Mouse (Mus musculus): Measurements from ENCODE around the gene Dppa5a. TPM values are rescaled to one million over a fixed set of nuclear protein-coding genes. Genes with fewer than 3 reads are reported as not detected.
"Not testable (repeated sequence)": the region's sequence is repeated elsewhere in the genome, so short reads cannot be mapped to it uniquely, and the experiment has no call there.

The Dppa5a gene
- polyA plus RNA-seq, 1 experiment from 2014 or later, result 1.8 TPM

DNA sequence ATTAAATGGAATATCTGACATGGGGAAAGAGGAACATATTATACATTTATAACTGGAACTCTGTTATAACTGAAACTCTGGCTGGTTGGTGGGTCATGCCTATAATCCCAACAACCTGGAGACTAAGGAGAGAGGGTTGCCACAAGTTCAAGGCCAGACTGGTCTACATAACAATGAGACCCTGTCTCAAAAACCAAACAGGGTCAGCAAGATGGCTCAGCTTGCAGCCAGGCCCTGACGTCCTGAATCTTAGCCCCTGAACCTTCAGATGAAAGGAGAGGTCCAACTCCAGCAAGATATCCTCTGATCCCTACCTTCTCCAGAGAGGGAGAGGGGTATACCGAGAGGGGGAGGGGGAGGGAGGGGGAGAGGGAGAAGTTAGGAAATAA lies 7.5 kb downstream of the Dppa5a start:
- no peak overlapping the region for H3K4me3 ChIP-seq (replicated peaks)
- H3K9ac ChIP-seq (replicated peaks), result no peak overlapping the region
- no peak overlapping the region for H3K4me2 ChIP-seq (replicated peaks)
- no peak overlapping the region for H3K27ac ChIP-seq
- WGBS, result 33% methylated on average over 2 of the region's 2 CpGs
- no peaks in the 10 kb centered on the region for H3K4me1 ChIP-seq (replicated peaks)
- no peaks in the 10 kb centered on the region for H3K9me3 ChIP-seq
- no peaks in the 10 kb centered on the region for H3K27me3 ChIP-seq
- H3K36me3 ChIP-seq, result no peaks in the 10 kb centered on the region
- ATAC-seq, result no peak

- Histone ChIP-seq H3K27ac (no peak overlapping the region), H3K4me2 (replicated peaks) (no peak overlapping the region), H3K9me3 (no peaks in the 10 kb centered on the region), H3K27me3 (no peaks in the 10 kb centered on the region), H3K36me3 (no peaks in the 10 kb centered on the region), H3K4me1 (replicated peaks) (no peaks in the 10 kb centered on the region), H3K9ac (replicated peaks) (no peak overlapping the region), H3K4me3 (replicated peaks) (no peak overlapping the region)
- WGBS, result 81% methylated on average over 6 of the region's 6 CpGs
- no peak for ATAC-seq
Observed at GRCm38 (mm10) chr9:78359750-78360483, 8.1 kb downstream of the Dppa5a start.

GRCm38 (mm10) chr9:78358053-78358452 lies 9.9 kb downstream of the Dppa5a start:
- Histone ChIP-seq H3K27ac (no peak overlapping the region), H3K4me1 (replicated peaks) (no peaks in the 10 kb centered on the region), H3K9me3 (no peaks in the 10 kb centered on the region), H3K27me3 (no peaks in the 10 kb centered on the region), H3K9ac (replicated peaks) (no peak overlapping the region), H3K36me3 (no peaks in the 10 kb centered on the region), H3K4me2 (replicated peaks) (no peak overlapping the region), H3K4me3 (replicated peaks) (no peak overlapping the region)
- WGBS, result 17% methylated on average over 9 of the region's 9 CpGs
- peak; percentile 72 for ATAC-seq

DNA sequence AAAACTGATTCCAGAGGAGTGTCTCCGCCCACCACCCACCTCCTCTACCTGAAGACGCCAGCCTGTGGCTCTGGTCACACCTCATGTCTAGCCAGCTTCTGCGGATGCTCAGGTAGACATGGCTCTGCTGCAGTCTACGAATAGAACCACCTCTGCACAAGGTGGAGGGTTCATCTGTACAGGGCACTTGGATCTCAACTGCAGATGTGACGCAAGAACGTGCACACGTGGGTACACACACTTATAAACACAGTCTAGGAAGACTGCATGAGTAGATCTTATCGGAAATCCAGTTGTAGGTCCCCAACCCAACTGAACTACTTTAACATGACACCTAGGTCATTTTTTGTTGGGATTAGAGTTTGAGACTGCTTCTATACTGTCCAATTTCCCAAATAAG lies 12.4 kb downstream of the Dppa5a start, which contains the start of gene Gsta2:
Gene Gsta2 (minus strand): TSS at position 178 of the 400 bp plus-strand sequence.
- H3K4me2 ChIP-seq (replicated peaks), result no peak within 1 kb of the TSS
- no peaks in the 10 kb centered on the region for H3K4me1 ChIP-seq (replicated peaks)
- no peak for ATAC-seq
- H3K9me3 ChIP-seq, result no peaks in the 10 kb centered on the region
- H3K27ac ChIP-seq, result no peak within 1 kb of the TSS
- H3K27me3 ChIP-seq, result no peaks in the 10 kb centered on the region
- H3K4me3 ChIP-seq (replicated peaks), result no peak within 1 kb of the TSS
- H3K36me3 ChIP-seq, result no peaks in the 10 kb centered on the region
- no peak within 1 kb of the TSS for H3K9ac ChIP-seq (replicated peaks)
- 91% methylated on average over 8 of the region's 8 CpGs for WGBS

GRCm38 (mm10) chr9:78354665-78355578 lies 13.1 kb downstream of the Dppa5a start:
- no peaks in the 10 kb centered on the region for H3K36me3 ChIP-seq
- H3K27me3 ChIP-seq, result no peaks in the 10 kb centered on the region
- H3K9me3 ChIP-seq, result no peaks in the 10 kb centered on the region
- no peak overlapping the region for H3K27ac ChIP-seq
- WGBS, result 82% methylated on average over 11 of the region's 11 CpGs
- H3K4me3 ChIP-seq (replicated peaks), result no peak overlapping the region
- no peak for ATAC-seq
- H3K4me2 ChIP-seq (replicated peaks), result no peak overlapping the region
- no peaks in the 10 kb centered on the region for H3K4me1 ChIP-seq (replicated peaks)
- H3K9ac ChIP-seq (replicated peaks), result no peak overlapping the region

DNA sequence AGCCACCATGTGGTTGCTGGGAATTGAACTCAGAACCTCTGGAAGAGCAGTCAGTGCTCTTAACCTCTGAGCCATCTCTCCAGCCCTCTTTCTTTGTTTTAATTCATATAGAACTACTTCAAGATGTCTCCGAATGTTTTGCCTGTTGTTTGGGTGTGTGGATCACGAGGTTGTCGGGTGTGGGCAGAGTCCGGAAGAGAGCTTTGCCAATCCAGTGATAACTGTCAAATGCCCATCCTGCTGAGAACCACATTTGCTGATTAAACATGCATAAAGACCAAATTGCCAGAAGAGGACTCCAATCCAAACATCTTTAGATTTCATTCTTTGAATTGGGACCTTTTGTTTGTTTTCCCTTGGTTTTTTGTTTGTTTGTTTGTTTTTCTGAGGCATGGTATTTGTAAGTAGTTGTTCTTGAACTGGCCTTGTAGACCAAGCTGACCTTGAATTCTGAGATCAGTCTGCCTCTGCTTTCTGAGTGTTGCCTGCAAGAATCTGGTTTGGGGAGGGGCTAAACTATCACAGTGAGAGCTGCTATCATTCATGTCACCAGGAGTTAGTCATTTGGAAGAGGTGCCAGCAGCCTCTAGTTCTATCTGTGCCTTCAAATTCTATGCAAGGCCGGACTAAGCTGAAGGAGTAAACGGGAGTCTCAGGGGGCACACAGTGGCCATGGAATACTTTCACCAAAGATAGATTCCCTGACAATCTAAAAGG lies 16.3 kb downstream of the Dppa5a start:
- H3K4me1 ChIP-seq (replicated peaks), result no peaks in the 10 kb centered on the region
- no peaks in the 10 kb centered on the region for H3K9me3 ChIP-seq
- H3K36me3 ChIP-seq, result no peaks in the 10 kb centered on the region
- H3K9ac ChIP-seq (replicated peaks), result no peak overlapping the region
- ATAC-seq, result no peak
- no peaks in the 10 kb centered on the region for H3K27me3 ChIP-seq
- H3K4me3 ChIP-seq (replicated peaks), result no peak overlapping the region
- H3K27ac ChIP-seq, result no peak overlapping the region
- WGBS, result 88% methylated on average over 6 of the region's 6 CpGs
- no peak overlapping the region for H3K4me2 ChIP-seq (replicated peaks)

DNA sequence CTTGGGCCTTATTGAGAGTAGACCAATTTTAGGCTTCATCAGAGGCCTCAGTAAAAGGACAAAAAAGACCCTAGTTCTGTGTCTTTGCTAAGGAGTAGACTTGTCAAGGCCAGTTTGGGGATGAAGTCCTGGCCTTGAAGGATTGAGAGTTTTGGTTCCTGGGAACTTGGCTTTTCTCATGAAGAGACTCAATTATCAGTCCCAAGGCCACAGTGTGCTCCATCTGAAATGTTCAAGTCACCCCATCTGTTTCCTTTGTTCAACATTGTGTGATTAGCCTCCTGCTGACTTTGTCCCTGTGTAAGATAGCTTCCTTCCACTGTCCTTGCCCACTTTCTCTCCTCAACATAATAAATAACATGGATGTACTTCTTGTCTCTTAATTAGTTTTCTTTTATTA lies 18.0 kb downstream of the Dppa5a start:
- not testable (repeated sequence) for H3K27me3 ChIP-seq; H3K36me3 ChIP-seq; H3K27ac ChIP-seq; H3K4me1 ChIP-seq (replicated peaks); H3K4me2 ChIP-seq (replicated peaks); H3K4me3 ChIP-seq (replicated peaks); ATAC-seq; H3K9ac ChIP-seq (replicated peaks); H3K9me3 ChIP-seq

DNA sequence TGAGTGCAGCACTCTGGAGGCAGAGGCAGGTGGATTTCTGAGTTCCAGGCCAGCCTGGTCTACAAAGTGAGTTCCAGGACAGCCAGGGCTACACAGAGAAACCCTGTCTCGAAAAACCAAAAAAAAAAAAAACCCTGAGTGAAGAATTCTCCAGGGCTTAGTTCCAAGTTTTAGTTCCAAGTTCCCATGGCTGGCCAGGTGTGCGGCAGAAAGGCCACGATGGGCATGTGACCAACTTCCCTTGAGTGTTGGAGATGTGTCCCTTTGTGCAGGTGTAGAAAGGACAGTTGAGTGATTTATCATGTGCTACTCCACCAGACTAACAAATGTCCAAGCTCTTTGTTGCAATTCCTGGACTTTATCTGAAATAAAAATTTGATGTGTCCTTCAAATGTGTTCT lies 18.8 kb downstream of the Dppa5a start:
- not testable (repeated sequence) for H3K27me3 ChIP-seq; ATAC-seq; H3K9ac ChIP-seq (replicated peaks); H3K4me3 ChIP-seq (replicated peaks); H3K27ac ChIP-seq; H3K4me2 ChIP-seq (replicated peaks); H3K36me3 ChIP-seq; H3K4me1 ChIP-seq (replicated peaks); H3K9me3 ChIP-seq
- WGBS, result 90% methylated on average over 3 of the region's 3 CpGs

DNA sequence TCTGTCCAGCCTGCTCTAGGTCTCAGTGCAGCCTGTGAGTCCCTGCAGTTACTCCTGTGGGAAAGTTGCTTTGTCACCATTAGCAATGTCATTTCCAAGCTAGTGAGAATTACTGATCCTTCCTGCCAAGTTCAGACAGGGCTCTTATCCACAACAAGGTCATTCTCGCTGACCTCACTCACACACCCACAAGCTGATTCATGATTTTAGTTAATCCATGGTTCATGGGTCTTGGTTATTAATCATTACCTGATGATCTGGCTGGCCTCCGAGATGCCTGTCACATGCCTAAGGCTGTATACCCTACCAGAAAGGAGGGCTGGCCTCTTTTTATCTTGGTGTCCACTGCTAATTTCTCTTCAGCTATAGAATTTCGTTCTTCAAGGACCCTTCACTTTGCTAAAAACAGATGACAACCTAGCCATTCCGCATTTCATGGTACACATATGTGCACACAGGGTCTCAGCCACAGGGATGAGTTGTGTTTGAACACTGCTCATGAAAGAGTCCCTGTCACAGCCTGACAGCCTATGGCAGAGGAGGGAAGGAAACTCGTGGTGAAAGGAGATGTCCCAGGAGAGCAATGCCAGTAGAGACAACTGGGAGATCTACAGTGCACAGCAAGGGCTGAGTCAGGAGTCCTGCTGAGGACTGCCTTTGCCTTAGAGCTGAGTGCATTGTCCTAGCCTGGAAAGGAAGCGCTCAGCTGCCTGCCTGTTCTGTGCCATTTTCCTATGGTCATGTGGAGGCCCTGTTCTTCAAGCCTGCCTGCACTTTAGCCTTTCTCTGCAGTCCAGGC lies 19.6 kb downstream of the Dppa5a start:
- not testable (repeated sequence) for H3K9me3 ChIP-seq; H3K9ac ChIP-seq (replicated peaks); H3K27me3 ChIP-seq; H3K4me3 ChIP-seq (replicated peaks); H3K36me3 ChIP-seq; H3K4me2 ChIP-seq (replicated peaks); H3K27ac ChIP-seq; ATAC-seq; H3K4me1 ChIP-seq (replicated peaks)
- WGBS, result 77% methylated on average over 6 of the region's 6 CpGs

DNA sequence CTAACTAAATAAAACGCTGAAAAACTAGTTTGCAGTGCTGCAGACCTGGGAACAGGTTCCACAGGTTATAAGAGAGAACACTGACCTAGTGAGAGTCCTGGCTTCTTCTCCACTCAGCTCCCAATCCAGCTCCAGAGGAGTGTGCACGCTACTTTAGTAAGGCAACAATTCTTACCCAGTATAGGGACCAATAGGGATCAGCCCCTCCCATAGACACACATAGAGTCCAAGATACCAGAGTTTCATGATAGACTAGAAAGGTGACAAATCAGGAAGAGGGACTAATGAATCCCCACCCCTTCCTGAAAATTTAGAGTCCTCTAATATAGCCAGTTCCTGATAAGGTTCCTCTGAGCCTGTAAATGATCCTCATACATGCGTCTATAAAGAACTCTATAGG lies 21.0 kb downstream of the Dppa5a start:
- no peak for ATAC-seq
- Histone ChIP-seq H3K9me3 (no peaks in the 10 kb centered on the region), H3K4me3 (replicated peaks) (no peak overlapping the region), H3K36me3 (no peaks in the 10 kb centered on the region), H3K9ac (replicated peaks) (no peak overlapping the region), H3K4me2 (replicated peaks) (no peak overlapping the region), H3K27me3 (no peaks in the 10 kb centered on the region), H3K27ac (no peak overlapping the region), H3K4me1 (replicated peaks) (no peaks in the 10 kb centered on the region)
- 71% methylated on average over 3 of the region's 3 CpGs for WGBS

DNA sequence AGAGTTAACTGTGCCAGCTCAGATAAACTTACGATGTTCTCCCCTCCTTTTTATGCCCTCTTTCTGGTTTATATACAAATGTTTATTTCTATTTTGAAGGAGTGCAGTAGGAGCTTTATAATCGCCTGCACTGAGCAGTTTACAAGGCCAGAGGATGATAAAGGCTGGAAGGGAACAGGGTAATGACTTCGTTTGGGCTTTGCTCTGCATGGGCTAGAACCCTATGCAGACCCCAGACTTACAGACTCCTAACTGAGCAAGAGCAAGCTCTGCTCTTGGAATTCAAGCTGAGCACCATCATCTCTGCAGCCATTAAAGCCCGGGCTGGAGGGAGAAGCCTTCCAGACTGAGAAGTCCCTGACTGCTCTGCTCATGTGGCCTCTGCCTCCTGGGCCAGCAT lies 22.7 kb downstream of the Dppa5a start:
- H3K4me1 ChIP-seq (replicated peaks); H3K36me3 ChIP-seq; H3K27ac ChIP-seq; H3K27me3 ChIP-seq; H3K9me3 ChIP-seq; H3K4me3 ChIP-seq (replicated peaks); ATAC-seq; H3K4me2 ChIP-seq (replicated peaks); H3K9ac ChIP-seq (replicated peaks): not testable (repeated sequence)
- WGBS, result 81% methylated on average over 4 of the region's 4 CpGs

All from midbrain, embryonic 13.5 days (tissue).